ENCODE assay signal across 9 mouse cellular contexts in the genomic region with DNA sequence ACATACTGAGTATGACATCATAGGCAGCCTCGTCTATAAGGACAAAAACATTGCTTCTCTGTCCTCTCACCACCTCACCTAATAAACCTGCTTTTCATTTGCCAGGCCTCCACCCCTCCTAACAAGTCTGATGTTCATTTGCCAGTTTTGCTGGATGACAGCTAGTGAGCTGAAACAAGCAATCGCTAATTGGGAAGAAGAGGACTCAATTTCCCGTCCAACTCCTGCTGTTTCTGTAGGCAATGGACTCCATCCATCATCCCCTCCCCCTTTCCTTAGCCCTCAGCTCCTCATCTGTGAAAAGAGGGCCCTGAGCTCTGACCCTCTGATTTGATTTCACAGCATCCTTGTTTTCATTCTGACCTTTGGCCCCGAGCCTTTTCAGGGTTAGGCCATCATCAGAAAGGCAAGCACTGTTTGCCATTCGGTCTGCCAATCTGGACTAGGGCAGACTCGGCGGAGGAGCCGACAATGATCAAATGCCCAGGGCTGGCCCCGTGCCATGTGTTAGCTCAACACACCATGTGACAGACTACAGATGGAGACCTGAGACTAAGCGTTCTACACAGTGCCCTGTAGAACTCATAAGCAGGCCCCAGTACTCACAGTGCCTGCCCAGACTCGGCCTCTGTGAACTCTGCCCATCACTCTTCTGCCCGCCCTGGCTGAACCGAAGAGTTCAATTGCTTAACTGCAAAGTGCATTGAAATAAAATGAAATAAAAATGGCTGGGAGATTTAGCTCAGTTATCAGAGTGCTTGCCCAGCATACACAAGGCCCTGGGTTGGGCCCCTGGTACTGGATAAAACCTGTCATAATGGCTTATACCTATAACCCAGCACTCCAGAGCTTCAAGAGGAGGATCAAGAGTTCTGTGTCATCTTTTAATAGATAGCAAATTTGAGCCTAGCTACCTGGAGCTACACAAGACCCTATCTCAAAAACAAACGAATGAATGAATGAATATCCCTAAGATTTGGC.
DNase-seq lines count a peak whose midpoint lies in the region; ATAC-seq and TF ChIP-seq lines count a peak whose summit lies in the region.
"Had no signal": no experiment of that assay in that cellular context is flagged by ENCODE, and none has a peak within 500 bp of the region (broad histone marks: within the 10 kb centered on the region; RNA-seq: fewer than 3 reads in every experiment).

No protein-coding gene starts in this region.

- H3K27me3 ChIP-seq in heart, embryonic 12.5 days (replicated peaks), result no peaks in the 10 kb centered on the region
- no peaks in the 10 kb centered on the region for H3K27me3 ChIP-seq in limb, embryonic 12.5 days
- no peaks in the 10 kb centered on the region for H3K27me3 ChIP-seq in thymus, adult 2 months (ENCODE audit: control insufficient read depth, insufficient read depth, low read length)

- no peak for TF ChIP-seq POLR2A in thymus, adult 2 months (IDR thresholded peaks at IDR 0.05; ENCODE audit: control insufficient read depth, extremely low read depth, insufficient read depth, low read length, poor library complexity)

- peak; percentile 1 to 22 for DNase-seq in heart, adult 18-20 months
- DNase-seq in cerebellum, adult 9-11 months, result peak; percentile 93
- DNase-seq in frontal cortex, postnatal 14 days (ENCODE audit: low spot score in 2 of 2), result peak; percentile 33 to 37
- peak; percentile 81 to 91 for DNase-seq in kidney, postnatal 25 days
- peak; percentile 92 for DNase-seq in retina, postnatal 1 day
- DNase-seq in thymus, adult 2 months, result no peak

- 72% methylated on average over 14 of the region's 14 CpGs for WGBS in heart, embryonic 12.5 days
- 44% methylated on average over 14 of the region's 14 CpGs for WGBS in limb, embryonic 12.5 days
- WGBS in thymus, adult 2 months, result 91% methylated on average over 14 of the region's 14 CpGs

- no peaks in the 10 kb centered on the region for H3K9me3 ChIP-seq in heart, embryonic 12.5 days (replicated peaks)
- H3K9me3 ChIP-seq in limb, embryonic 12.5 days, result no peaks in the 10 kb centered on the region

- no peak overlapping the region for H3K9ac ChIP-seq in heart, embryonic 12.5 days
- H3K9ac ChIP-seq in limb, embryonic 12.5 days (replicated peaks), result no peak overlapping the region
- H3K9ac ChIP-seq: liver, embryonic 14.5 days had no signal

- no peak overlapping the region for H3K4me3 ChIP-seq in heart, embryonic 12.5 days
- no peak overlapping the region for H3K4me3 ChIP-seq in limb, embryonic 12.5 days (replicated peaks)
- H3K4me3 ChIP-seq in thymus, adult 2 months (ENCODE audit: control insufficient read depth, insufficient read depth, low read length), result no peak overlapping the region

- no peak for TF ChIP-seq CTCF in thymus, adult 2 months (IDR thresholded peaks at IDR 0.05; ENCODE audit: borderline replicate concordance, control insufficient read depth, extremely low read depth, insufficient read depth, low read length, poor library complexity)

- H3K4me2 ChIP-seq in heart, embryonic 12.5 days, result no peak overlapping the region
- no peak overlapping the region for H3K4me2 ChIP-seq in limb, embryonic 12.5 days

- no peaks in the 10 kb centered on the region for H3K36me3 ChIP-seq in heart, embryonic 12.5 days
- H3K36me3 ChIP-seq in limb, embryonic 12.5 days, result no peaks in the 10 kb centered on the region
- H3K36me3 ChIP-seq in thymus, adult 2 months (ENCODE audit: control insufficient read depth, insufficient read depth, low read length), result no peaks in the 10 kb centered on the region

- H3K27ac ChIP-seq in heart, embryonic 12.5 days (ENCODE audit: poor library complexity, severe bottlenecking), result no peak overlapping the region
- H3K27ac ChIP-seq in limb, embryonic 12.5 days, result no peak overlapping the region
- H3K27ac ChIP-seq in thymus, adult 2 months (ENCODE audit: control insufficient read depth, insufficient read depth, low read length), result no peak overlapping the region
- H3K27ac ChIP-seq: liver, embryonic 14.5 days had no signal

- H3K4me1 ChIP-seq in heart, embryonic 12.5 days (replicated peaks), result no peaks in the 10 kb centered on the region
- H3K4me1 ChIP-seq in limb, embryonic 12.5 days (replicated peaks), result no peaks in the 10 kb centered on the region
- no peaks in the 10 kb centered on the region for H3K4me1 ChIP-seq in thymus, adult 2 months (replicated peaks; ENCODE audit: control insufficient read depth, insufficient read depth, low read length)

- ATAC-seq in heart, embryonic 12.5 days (ENCODE audit: insufficient number of reproducible peaks, low FRiP score), result no peak
- ATAC-seq in limb, embryonic 12.5 days (ENCODE audit: insufficient number of reproducible peaks, insufficient read depth, low FRiP score, low TSS enrichment, low read depth), result 0 out of 2 replicates have a peak, but pooled peaks have one; percentile 37
